Mouse (Mus musculus): ENCODE data around the gene Tomm7. TPM values are rescaled to one million over a fixed set of nuclear protein-coding genes. Genes with fewer than 3 reads are reported as not detected.
"Not testable (repeated sequence)": the region's sequence is repeated elsewhere in the genome, so short reads cannot be mapped to it uniquely, and the experiment has no call there.

The Tomm7 gene
- 10 to 100 TPM; 64.1 to 74.4 TPM for total RNA-seq (2021)
- long read RNA-seq, experiment 1, transcript Tomm7-201 (3 exons, 1,125 nt), result major isoform, 117 of 121 reads
- long read RNA-seq, experiment 1, partial matches to known transcripts, result 1 of 121 reads
- long read RNA-seq, experiment 1, other reads (novel, unspliced or antisense), result 3 of 121 reads
- long read RNA-seq, experiment 2, transcript Tomm7-201 (3 exons, 1,125 nt), result major isoform, 135 of 139 reads
- long read RNA-seq, experiment 2, partial matches to known transcripts, result 3 of 139 reads
- long read RNA-seq, experiment 2, other reads (novel, unspliced or antisense), result 1 of 139 reads

GRCm38 (mm10) chr5:23843674-23844530 is at the start of gene Tomm7:
Tomm7 (minus strand) TSS chr5:23844161.
- intact Hi-C loops (cut with DNase I), result no loop called here
- H3K27ac ChIP-seq, result peak within 1 kb of the TSS; percentile 96
- peak within 1 kb of the TSS; percentile 85 for H3K4me3 ChIP-seq
- TF ChIP-seq CTCF (IDR thresholded peaks at IDR 0.05), result peak; percentile 19; the same call in 1 of the 2 replicates
- peak; percentile 98 for DNase-seq

DNA sequence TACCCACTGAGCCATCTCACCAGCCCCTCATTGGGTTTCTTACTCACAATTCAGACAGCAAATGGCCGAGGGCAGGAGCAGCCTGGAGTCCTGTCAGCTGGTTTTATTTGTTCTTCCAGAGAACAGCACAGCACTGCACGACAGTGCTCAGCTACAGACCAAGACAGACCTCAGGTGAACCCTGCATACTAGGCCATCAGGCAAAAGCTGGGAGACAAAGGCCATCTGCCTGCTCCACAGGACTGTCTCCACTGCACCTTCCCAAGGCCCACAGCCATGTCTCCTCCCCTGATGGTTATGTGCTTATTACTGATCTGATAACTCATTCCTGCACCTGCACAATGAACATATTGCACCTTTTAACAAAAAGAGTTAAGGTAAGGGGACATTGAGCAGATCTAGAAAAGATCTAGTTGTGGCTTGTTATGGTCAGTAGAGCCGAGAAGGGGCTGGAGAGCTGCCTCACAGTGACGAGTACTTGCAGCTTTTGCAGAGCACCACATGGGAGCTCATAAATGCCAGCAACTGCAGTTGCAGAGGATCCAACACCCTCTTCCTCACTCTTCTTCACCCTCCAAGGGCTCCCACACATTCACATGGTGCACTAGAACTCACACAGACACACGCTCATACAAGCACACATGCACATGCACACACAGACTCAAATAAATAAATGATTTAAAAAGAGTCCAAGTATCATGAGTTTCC is 49.3 kb upstream of the Tomm7 start:
- Histone ChIP-seq H3K27ac (no peak overlapping the region), H3K4me3 (no peak overlapping the region)
- DNase-seq, result no peak
- no peak for TF ChIP-seq CTCF (IDR thresholded peaks at IDR 0.05)
- intact Hi-C loops (cut with DNase I), result no loop called here

DNA sequence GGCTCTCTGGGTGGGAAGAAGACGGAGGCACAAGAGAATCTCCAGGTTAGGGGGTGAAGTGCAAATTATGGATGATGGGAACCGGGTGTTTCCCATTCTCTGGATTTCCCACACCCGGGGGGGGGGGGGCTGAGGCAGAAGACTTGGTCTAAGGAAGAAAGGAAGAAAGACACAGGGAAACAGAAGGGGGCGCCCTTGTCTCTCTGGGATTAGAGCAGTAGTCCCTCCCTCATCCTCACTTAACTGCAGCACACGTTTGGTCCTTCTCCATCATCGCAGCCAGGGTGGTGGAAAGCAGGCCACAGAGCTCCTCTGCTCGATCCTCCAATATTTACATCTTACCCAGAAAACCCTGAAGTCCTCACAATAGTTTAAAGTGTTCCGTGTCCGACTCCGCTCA is 46.8 kb upstream of the Tomm7 start:
- TF ChIP-seq CTCF (IDR thresholded peaks at IDR 0.05), result peak; percentile 68
- Histone ChIP-seq H3K27ac (no peak overlapping the region), H3K4me3 (no peak overlapping the region)
- intact Hi-C loops (cut with DNase I), result loop anchor here (2.0 kb wide), 1 partner anchor 186 kb away; no protein-coding TSS in a partner anchor
- peak; percentile 73 for DNase-seq

DNA sequence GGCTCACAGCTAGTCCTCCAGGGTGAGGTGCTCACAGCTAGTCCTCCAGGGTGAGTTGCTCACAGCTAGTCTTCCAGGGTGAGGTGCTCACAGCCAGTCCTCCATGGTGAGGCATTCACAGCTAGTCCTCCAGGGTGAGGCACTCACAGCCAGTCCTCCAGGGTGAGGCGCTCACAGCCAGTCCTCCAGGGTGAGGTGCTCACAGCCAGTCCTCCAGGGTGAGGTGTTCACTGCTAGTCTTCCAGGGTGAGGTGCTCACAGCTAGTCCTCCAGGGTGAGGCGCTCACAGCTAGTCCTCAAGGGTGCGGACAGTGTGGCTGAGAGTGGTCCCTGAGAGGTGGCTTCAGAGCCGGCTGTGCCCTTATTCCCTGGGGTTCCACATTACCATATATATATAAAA is 45.5 kb upstream of the Tomm7 start:
- DNase-seq, result no peak
- TF ChIP-seq CTCF (IDR thresholded peaks at IDR 0.05), result no peak
- no peak overlapping the region for H3K4me3 ChIP-seq
- H3K27ac ChIP-seq, result no peak overlapping the region
- intact Hi-C loops (cut with DNase I), result no loop called here

- H3K4me3 ChIP-seq, result no peak overlapping the region
- no peak for TF ChIP-seq CTCF (IDR thresholded peaks at IDR 0.05)
- no peak for DNase-seq
- peak overlapping the region; percentile 61 for H3K27ac ChIP-seq
- intact Hi-C loops (cut with DNase I), result no loop called here
Measured at GRCm38 (mm10) chr5:23887111-23887510, 43.1 kb upstream of the Tomm7 start.

- no peak overlapping the region for H3K27ac ChIP-seq
- intact Hi-C loops (cut with DNase I), result no loop called here
- no peak overlapping the region for H3K4me3 ChIP-seq
- TF ChIP-seq CTCF (IDR thresholded peaks at IDR 0.05), result no peak
- no peak for DNase-seq
Measured at GRCm38 (mm10) chr5:23874457-23874856, 30.5 kb upstream of the Tomm7 start.

GRCm38 (mm10) chr5:23872586-23872985 is 28.6 kb upstream of the Tomm7 start:
- H3K27ac ChIP-seq, result no peak overlapping the region
- intact Hi-C loops (cut with DNase I), result no loop called here
- DNase-seq, result no peak
- no peak overlapping the region for H3K4me3 ChIP-seq
- no peak for TF ChIP-seq CTCF (IDR thresholded peaks at IDR 0.05)

DNA sequence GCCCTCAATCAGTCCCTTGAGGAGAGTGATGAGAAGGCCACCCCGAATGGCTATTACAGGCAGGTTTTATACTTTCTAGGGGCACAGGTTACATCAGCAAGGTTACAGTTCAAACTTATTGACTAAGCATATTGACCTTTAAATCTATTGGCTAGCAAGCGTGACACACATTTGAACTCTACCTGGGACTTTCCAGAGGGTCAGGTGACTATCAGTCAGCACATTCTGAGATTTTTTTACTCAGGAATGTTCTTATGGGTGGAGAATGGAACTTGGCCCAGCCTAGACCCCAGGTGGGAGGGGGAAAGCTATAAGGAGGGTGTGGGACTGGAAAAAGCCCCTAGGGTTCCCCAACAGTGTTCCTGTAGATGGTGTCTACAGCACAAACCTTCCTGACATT is 27.4 kb upstream of the Tomm7 start:
- H3K27ac ChIP-seq; intact Hi-C loops (cut with DNase I); DNase-seq; H3K4me3 ChIP-seq: not testable (repeated sequence)

DNA sequence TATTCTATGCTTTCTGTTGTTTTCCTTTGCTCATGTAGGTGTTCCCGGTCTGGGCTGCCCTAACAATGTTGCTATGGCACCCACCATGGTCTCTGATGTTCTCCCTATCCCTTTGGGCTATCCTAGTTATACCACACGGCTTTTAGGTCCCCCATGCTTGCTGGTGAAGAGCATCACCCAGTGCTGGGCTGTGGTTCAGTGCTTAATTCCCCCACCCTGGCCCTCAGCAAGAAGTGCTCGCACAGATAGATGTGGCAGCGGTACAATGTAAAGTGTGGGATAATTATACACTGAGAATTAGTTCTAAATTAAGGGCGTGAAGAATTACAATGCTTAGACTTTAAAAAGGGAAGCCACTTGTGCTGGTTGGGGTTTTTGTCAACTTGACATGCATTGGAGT is 22.0 kb upstream of the Tomm7 start:
- Histone ChIP-seq H3K27ac (no peak overlapping the region), H3K4me3 (no peak overlapping the region)
- intact Hi-C loops (cut with DNase I), result no loop called here
- DNase-seq, result no peak
- no peak for TF ChIP-seq CTCF (IDR thresholded peaks at IDR 0.05)

- intact Hi-C loops (cut with DNase I), result no loop called here
- Histone ChIP-seq H3K27ac (no peak overlapping the region), H3K4me3 (no peak overlapping the region)
- no peak for TF ChIP-seq CTCF (IDR thresholded peaks at IDR 0.05)
- no peak for DNase-seq
Measured at GRCm38 (mm10) chr5:23864054-23864965, 20.3 kb upstream of the Tomm7 start.

GRCm38 (mm10) chr5:23863166-23864053 is 19.4 kb upstream of the Tomm7 start:
- H3K27ac ChIP-seq, result no peak overlapping the region
- TF ChIP-seq CTCF (IDR thresholded peaks at IDR 0.05), result no peak
- intact Hi-C loops (cut with DNase I), result no loop called here
- DNase-seq, result no peak
- no peak overlapping the region for H3K4me3 ChIP-seq
